23 mouse cellular contexts compared by ENCODE assay signal in genomic region chr10:38383161-38383560, GRCm38 (mm10).
DNase-seq lines count a peak whose midpoint lies in the region; ATAC-seq and TF ChIP-seq lines count a peak whose summit lies in the region.
"Had no signal": no experiment of that assay in that cellular context is flagged by ENCODE, and none has a peak within 500 bp of the region (broad histone marks: within the 10 kb centered on the region; RNA-seq: fewer than 3 reads in every experiment).

No protein-coding gene starts in this region.

- no peak for ATAC-seq in kidney, embryonic 15.5 days (replicated peaks; ENCODE audit: low FRiP score)
- ATAC-seq in intestine, postnatal 0 days = peak; percentile 60
- peak; percentile 43; the same call in 1 of the 2 replicates for ATAC-seq in liver, embryonic 13.5 days (ENCODE audit: low read depth)
- ATAC-seq: CD4-positive, CD25-positive, alpha-beta regulatory T cell, adult 4 months; forebrain, embryonic 13.5 days had no signal

- no peak overlapping the region for H3K4me3 ChIP-seq in kidney, embryonic 15.5 days (replicated peaks)
- no peak overlapping the region for H3K4me3 ChIP-seq in intestine, postnatal 0 days (ENCODE audit: low read depth, low read length)
- H3K4me3 ChIP-seq in liver, embryonic 13.5 days (replicated peaks) = no peak overlapping the region
- no peak overlapping the region for H3K4me3 ChIP-seq in thymus, adult 2 months (ENCODE audit: control insufficient read depth, insufficient read depth, low read length)
- H3K4me3 ChIP-seq: embryonic facial prominence, embryonic 10.5 days; forebrain, embryonic 13.5 days; hindbrain, embryonic 13.5 days; limb, embryonic 12.5 days; midbrain, embryonic 12.5 days; myocyte; neural tube, embryonic 15.5 days had no signal

- no peaks in the 10 kb centered on the region for H3K27me3 ChIP-seq in kidney, embryonic 15.5 days
- H3K27me3 ChIP-seq in intestine, postnatal 0 days (replicated peaks; ENCODE audit: control insufficient read depth, insufficient read depth, low read length) = no peaks in the 10 kb centered on the region
- H3K27me3 ChIP-seq in liver, embryonic 13.5 days = no peaks in the 10 kb centered on the region
- no peaks in the 10 kb centered on the region for H3K27me3 ChIP-seq in thymus, adult 2 months (ENCODE audit: control insufficient read depth, insufficient read depth, low read length)
- H3K27me3 ChIP-seq: forebrain, embryonic 13.5 days; hindbrain, embryonic 13.5 days; limb, embryonic 12.5 days; midbrain, embryonic 12.5 days; neural tube, embryonic 15.5 days had no signal

- no peak overlapping the region for H3K9ac ChIP-seq in kidney, embryonic 15.5 days
- no peak overlapping the region for H3K9ac ChIP-seq in intestine, postnatal 0 days (ENCODE audit: low read depth, low read length)
- H3K9ac ChIP-seq in liver, embryonic 13.5 days = no peak overlapping the region
- H3K9ac ChIP-seq: forebrain, embryonic 13.5 days; hindbrain, embryonic 13.5 days; limb, embryonic 12.5 days; midbrain, embryonic 12.5 days; neural tube, embryonic 15.5 days had no signal

- intact Hi-C loops in left cerebral cortex, postnatal 36 days (cut with DNase I) = no loop called here

- no peaks in the 10 kb centered on the region for H3K36me3 ChIP-seq in kidney, embryonic 15.5 days
- H3K36me3 ChIP-seq in intestine, postnatal 0 days (ENCODE audit: control insufficient read depth, insufficient read depth) = no peaks in the 10 kb centered on the region
- no peaks in the 10 kb centered on the region for H3K36me3 ChIP-seq in liver, embryonic 13.5 days
- no peaks in the 10 kb centered on the region for H3K36me3 ChIP-seq in thymus, adult 2 months (ENCODE audit: control insufficient read depth, insufficient read depth, low read length)
- H3K36me3 ChIP-seq: embryonic facial prominence, embryonic 10.5 days; hindbrain, embryonic 13.5 days; limb, embryonic 12.5 days; midbrain, embryonic 12.5 days; neural tube, embryonic 15.5 days had no signal

- H3K27ac ChIP-seq in kidney, embryonic 15.5 days = no peak overlapping the region
- H3K27ac ChIP-seq in intestine, postnatal 0 days (ENCODE audit: low read depth, low read length) = no peak overlapping the region
- H3K27ac ChIP-seq in liver, embryonic 13.5 days = no peak overlapping the region
- no peak overlapping the region for H3K27ac ChIP-seq in thymus, adult 2 months (ENCODE audit: control insufficient read depth, insufficient read depth, low read length)
- H3K27ac ChIP-seq: embryonic facial prominence, embryonic 10.5 days; forebrain, embryonic 13.5 days; hindbrain, embryonic 13.5 days; limb, embryonic 12.5 days; macrophage; midbrain, embryonic 12.5 days; neural tube, embryonic 15.5 days had no signal

- H3K4me1 ChIP-seq in kidney, embryonic 15.5 days = no peaks in the 10 kb centered on the region
- H3K4me1 ChIP-seq in intestine, postnatal 0 days (replicated peaks; ENCODE audit: control insufficient read depth, insufficient read depth, low read length) = no peaks in the 10 kb centered on the region
- H3K4me1 ChIP-seq in liver, embryonic 13.5 days (replicated peaks) = no peaks in the 10 kb centered on the region
- no peaks in the 10 kb centered on the region for H3K4me1 ChIP-seq in thymus, adult 2 months (replicated peaks; ENCODE audit: control insufficient read depth, insufficient read depth, low read length)
- H3K4me1 ChIP-seq: embryonic facial prominence, embryonic 10.5 days; hindbrain, embryonic 13.5 days; limb, embryonic 12.5 days; midbrain, embryonic 12.5 days; neural tube, embryonic 15.5 days had no signal

- no peak for TF ChIP-seq POLR2A in thymus, adult 2 months (IDR thresholded peaks at IDR 0.05; ENCODE audit: control insufficient read depth, extremely low read depth, insufficient read depth, low read length, poor library complexity)

- H3K9me3 ChIP-seq in kidney, embryonic 15.5 days (replicated peaks) = no peaks in the 10 kb centered on the region
- no peaks in the 10 kb centered on the region for H3K9me3 ChIP-seq in intestine, postnatal 0 days (ENCODE audit: control insufficient read depth)
- H3K9me3 ChIP-seq in liver, embryonic 13.5 days (replicated peaks) = no peaks in the 10 kb centered on the region
- H3K9me3 ChIP-seq: embryonic facial prominence, embryonic 10.5 days; hindbrain, embryonic 13.5 days; limb, embryonic 12.5 days; midbrain, embryonic 12.5 days; neural tube, embryonic 15.5 days had no signal

- no peak overlapping the region for H3K4me2 ChIP-seq in kidney, embryonic 15.5 days
- no peak overlapping the region for H3K4me2 ChIP-seq in intestine, postnatal 0 days (replicated peaks; ENCODE audit: low read depth)
- H3K4me2 ChIP-seq in liver, embryonic 13.5 days = no peak overlapping the region
- H3K4me2 ChIP-seq: forebrain, embryonic 13.5 days; hindbrain, embryonic 13.5 days; limb, embryonic 12.5 days; midbrain, embryonic 12.5 days; neural tube, embryonic 15.5 days had no signal

- WGBS in kidney, embryonic 15.5 days = 49% methylated on average over 2 of the region's 2 CpGs
- 26% methylated on average over 2 of the region's 2 CpGs for WGBS in intestine, postnatal 0 days
- 14% methylated on average over 2 of the region's 2 CpGs for WGBS in liver, embryonic 13.5 days (ENCODE audit: insufficient replicate concordance)
- 64% methylated on average over 2 of the region's 2 CpGs for WGBS in thymus, adult 2 months

- no peak for TF ChIP-seq CTCF in intestine, postnatal 0 days (IDR thresholded peaks at IDR 0.05; ENCODE audit: low read depth)
- no peak for TF ChIP-seq CTCF in thymus, adult 2 months (IDR thresholded peaks at IDR 0.05; ENCODE audit: borderline replicate concordance, control insufficient read depth, extremely low read depth, insufficient read depth, low read length, poor library complexity)

- peak; percentile 12 for DNase-seq in embryo, embryonic 10 days (ENCODE audit: low spot score)
- DNase-seq in embryo, embryonic 11 days = no peak
- DNase-seq in kidney, adult 18-20 months = peak; percentile 6
- peak; percentile 2 for DNase-seq in liver, embryonic 13.5 days
- no peak for DNase-seq in thymus, adult 2 months
- DNase-seq in left cerebral cortex, postnatal 36 days (ENCODE audit: low spot score in 2 of 2) = no peak
- DNase-seq: adrenal gland, adult 8-10 months; cerebellum, postnatal 10 days; gastrocnemius, postnatal 25 days; lung, adult 2 months; retina, postnatal 1 day; thymus, adult 18-20 months had no signal

Comparison
In these comparisons a context has a peak if more than half of its experiments do, and no peak if none do; other contexts are left out.
1. DNase-seq: peak in embryo, embryonic 10 days (single experiment), kidney, adult 18-20 months (single experiment) and liver, embryonic 13.5 days (single experiment); none in embryo, embryonic 11 days (single experiment), thymus, adult 2 months (single experiment) and left cerebral cortex, postnatal 36 days (0 of 2).